Mouse (Mus musculus) layer of hippocampus, adult 11-12 months (tissue): ENCODE measurements around the gene Ftsj3.
A peak's percentile ranks its signal among the peaks of the same experiment; 100 is the strongest.

Experiments
- DNase-seq: peaks from one replicate; pipeline ENCODE4 v3.0.0; 2022; ENCODE audit warnings: low spot score

The Ftsj3 gene

GRCm38 (mm10) chr11:106255685-106256451 is at the start of gene Ftsj3, which contains the start of gene Psmc5:
TSS of gene Ftsj3 (minus strand) at chr11:106256079.
TSS of gene Psmc5 (plus strand) at chr11:106256154.
- peak; percentile 98 for DNase-seq

- no peak for DNase-seq
Measured at GRCm38 (mm10) chr11:106305348-106306064, 49.6 kb upstream of the Ftsj3 start.

DNA sequence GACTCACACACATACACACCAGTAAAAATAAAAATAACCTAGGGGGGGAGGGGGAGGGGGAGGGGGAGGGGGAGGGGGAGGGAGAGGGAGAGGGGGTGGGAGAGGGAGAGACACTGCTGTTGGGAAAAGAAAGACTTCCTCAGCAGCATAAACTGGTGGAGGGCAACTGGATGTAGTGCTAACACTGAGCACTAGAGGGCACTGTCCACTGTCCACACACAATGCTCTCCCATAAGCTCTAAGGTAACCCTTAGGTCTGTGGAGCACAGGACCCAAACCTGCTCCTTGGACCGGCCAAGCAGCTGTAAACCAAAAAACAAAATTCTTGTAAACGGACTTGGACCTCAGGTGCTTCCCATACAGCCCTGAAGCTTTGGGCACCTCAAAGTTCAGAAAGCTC is 46.8 kb upstream of the Ftsj3 start:
- DNase-seq = peak; percentile 46

DNA sequence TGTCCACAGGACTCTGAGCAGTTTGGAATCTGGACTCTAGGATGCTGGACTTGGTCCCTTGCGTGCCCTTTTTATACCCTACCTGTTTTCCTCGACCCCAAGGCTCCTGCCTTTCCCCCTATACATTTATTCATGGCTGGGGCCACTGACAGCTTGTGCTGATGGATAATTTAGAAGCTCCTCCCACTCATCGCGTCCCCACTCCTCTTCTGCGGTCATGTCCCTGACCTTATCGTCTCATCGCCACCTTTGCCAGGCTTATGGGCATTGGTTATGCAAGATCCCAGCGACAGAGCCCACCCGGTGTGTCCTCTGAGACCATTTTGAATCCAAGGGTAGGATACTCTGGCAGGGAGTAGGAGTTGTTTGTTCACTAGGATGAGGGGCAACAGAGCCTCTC is 45.9 kb upstream of the Ftsj3 start, which contains the start of gene Gh:
Gh (minus strand) TSS at position 101 of the 400 bp plus-strand sequence.
- DNase-seq = no peak

GRCm38 (mm10) chr11:106291861-106292260 is 36.0 kb upstream of the Ftsj3 start:
- DNase-seq = no peak

GRCm38 (mm10) chr11:106290376-106290775 is 34.5 kb upstream of the Ftsj3 start:
- DNase-seq = no peak

- no peak for DNase-seq
Measured at GRCm38 (mm10) chr11:106289369-106289768, 33.5 kb upstream of the Ftsj3 start.

DNA sequence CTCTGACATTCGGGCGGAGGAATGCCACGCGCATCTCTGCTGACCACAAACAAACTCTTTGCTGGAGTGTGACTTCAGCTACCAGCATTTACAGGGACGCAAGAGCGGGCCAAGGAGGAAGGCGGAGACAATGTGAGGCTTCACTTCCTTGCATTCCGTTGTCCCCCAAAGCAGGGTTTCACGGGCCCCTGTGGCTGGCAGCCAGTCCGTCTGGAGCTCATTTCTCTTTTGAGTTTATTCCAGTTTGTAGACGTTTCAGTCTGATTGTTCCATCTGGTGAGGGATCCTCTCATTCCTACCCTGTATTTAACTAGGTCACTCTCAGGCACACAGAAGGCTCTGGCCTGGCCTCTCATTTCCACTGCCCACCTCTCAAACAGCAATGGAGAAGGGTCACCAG is 31.1 kb upstream of the Ftsj3 start:
- no peak for DNase-seq

DNA sequence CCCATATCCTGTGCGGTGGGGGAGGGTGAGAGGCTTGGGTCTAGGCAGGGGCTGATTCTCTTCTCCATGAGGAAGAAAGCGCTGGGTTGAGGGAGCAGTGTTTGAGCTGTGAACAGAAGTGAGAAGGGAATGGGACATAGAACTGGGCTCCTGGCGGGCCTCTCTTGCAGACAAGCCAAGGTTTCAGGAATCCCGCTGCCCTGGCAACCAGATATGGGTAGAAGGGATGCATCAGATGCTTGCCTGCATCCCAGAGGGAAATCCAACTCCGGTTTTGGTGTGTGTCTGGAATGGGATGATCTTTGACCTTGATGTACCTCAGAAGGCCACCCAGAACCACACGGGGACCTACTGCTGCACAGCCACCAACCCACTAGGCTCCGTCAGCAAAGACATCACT is 30.3 kb upstream of the Ftsj3 start:
- DNase-seq = no peak

DNA sequence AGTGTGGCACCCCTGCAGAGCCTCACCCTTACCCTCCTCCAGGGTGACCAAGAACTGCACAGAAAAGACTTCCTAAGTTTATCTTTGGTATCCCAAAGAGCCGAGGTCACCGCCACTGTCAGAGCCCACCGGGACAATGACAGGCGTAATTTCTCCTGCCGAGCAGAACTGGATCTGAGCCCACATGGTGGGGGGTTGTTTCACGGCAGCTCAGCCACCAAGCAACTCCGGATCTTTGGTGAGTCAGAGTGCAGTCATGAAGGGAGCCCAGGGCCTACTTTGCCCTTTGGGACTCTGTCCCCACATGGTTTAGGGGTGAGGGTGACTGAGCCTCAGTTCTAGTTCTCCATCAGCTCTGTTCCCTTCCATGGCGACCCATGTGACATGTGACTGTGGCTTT is 28.2 kb upstream of the Ftsj3 start:
- no peak for DNase-seq

- no peak for DNase-seq
Measured at GRCm38 (mm10) chr11:106283371-106283770, 27.5 kb upstream of the Ftsj3 start.

DNA sequence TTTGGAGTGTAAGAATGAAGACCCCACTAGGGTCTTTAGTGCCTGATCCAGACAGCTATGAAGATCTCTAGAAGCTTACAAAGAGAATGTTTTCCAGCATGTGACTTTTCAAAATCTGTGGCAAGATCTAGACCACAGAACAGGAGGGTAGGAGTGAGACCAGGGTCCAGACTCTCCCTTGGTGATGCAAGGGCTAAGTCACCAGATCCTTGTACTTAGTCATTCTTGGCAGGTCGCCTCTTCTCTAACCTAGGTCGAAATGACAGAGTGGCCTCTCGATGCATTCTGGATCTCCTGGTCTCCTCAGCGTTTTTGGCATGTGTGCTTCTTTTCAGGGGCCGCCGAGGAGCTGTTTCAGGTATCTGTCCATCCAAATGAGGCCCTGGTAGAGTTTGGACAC is 26.6 kb upstream of the Ftsj3 start:
- DNase-seq = no peak

GRCm38 (mm10) chr11:106276454-106276853 is 20.6 kb upstream of the Ftsj3 start, which contains the start of gene Tcam1:
TSS of gene Tcam1 (plus strand) at chr11:106276672.
- peak; percentile 97 for DNase-seq

- DNase-seq = no peak
Measured at GRCm38 (mm10) chr11:106274971-106275411, 19.1 kb upstream of the Ftsj3 start.

- DNase-seq = no peak
Measured at GRCm38 (mm10) chr11:106274374-106274773, 18.5 kb upstream of the Ftsj3 start.

GRCm38 (mm10) chr11:106273811-106274210 is 17.9 kb upstream of the Ftsj3 start:
- no peak for DNase-seq

- DNase-seq = no peak
Measured at GRCm38 (mm10) chr11:106273311-106273684, 17.4 kb upstream of the Ftsj3 start.

- DNase-seq = peak; percentile 99
Measured at GRCm38 (mm10) chr11:106272644-106273310, 16.9 kb upstream of the Ftsj3 start, which contains the start of gene Smarcd2. TSS of gene Smarcd2 (minus strand) at chr11:106272972.

- DNase-seq = no peak
Measured at GRCm38 (mm10) chr11:106271794-106272643, 16.1 kb upstream of the Ftsj3 start.

DNA sequence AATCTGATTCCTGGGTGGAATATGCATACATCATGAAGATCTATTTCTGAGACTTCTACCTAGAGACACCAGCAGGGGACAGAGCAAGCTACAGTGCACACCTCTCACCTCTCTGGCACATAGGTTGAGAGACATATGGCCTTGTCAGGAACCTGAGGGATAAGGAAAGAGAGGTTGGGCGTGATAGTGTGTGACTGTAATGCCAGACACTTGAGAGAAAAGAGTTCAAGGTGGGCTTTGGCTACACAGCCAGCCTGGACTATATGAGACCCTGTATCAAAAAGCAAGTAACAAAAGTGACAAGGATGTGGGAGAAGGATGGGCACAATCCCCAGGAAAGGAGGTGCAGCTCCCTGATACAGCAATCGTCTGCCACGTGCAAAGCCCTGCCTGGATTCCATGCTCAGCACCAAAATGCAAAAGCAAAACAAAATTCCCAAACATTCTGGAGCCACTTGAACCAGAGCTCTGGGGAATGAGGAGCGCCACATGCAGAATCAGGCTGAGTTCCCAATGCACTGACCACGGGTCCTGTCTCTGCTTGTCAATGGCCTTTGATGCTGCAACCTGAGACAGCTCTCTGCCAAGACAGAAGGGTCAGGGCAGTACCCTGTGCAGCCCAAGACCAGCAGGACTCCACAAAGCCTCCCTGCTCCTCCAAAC is 15.4 kb upstream of the Ftsj3 start:
- no peak for DNase-seq

GRCm38 (mm10) chr11:106269060-106269431 is 13.2 kb upstream of the Ftsj3 start:
- no peak for DNase-seq
